In genomic region chr6:91473805-91474440, GRCm38 (mm10) we compare ENCODE assay signal across 7 mouse cellular contexts. TPM values are rescaled to one million over a fixed set of nuclear protein-coding genes. Genes with fewer than 3 reads are reported as not detected.
A peak's percentile ranks its signal among the peaks of the same experiment; 100 is the strongest.
DNase-seq lines count a peak whose midpoint lies in the region; ATAC-seq and TF ChIP-seq lines count a peak whose summit lies in the region.

No protein-coding gene starts in this region.

- H3K27me3 ChIP-seq in neural tube, embryonic 11.5 days (ENCODE audit: control insufficient read depth, insufficient read depth, low read length) = no peaks in the 10 kb centered on the region
- H3K27me3 ChIP-seq in embryonic facial prominence, embryonic 14.5 days (replicated peaks; ENCODE audit: control insufficient read depth, insufficient read depth, low read length) = no peaks in the 10 kb centered on the region
- H3K27me3 ChIP-seq in intestine, postnatal 0 days (replicated peaks; ENCODE audit: control insufficient read depth, insufficient read depth, low read length) = no peaks in the 10 kb centered on the region
- H3K27me3 ChIP-seq in midbrain, postnatal 0 days (ENCODE audit: insufficient read depth, low read length) = no peaks in the 10 kb centered on the region

- 0 out of 2 replicates have a peak overlapping the region, but pooled peaks have one; percentile 10 for H3K27ac ChIP-seq in neural tube, embryonic 11.5 days (ENCODE audit: low read depth, low read length)
- H3K27ac ChIP-seq in embryonic facial prominence, embryonic 14.5 days (replicated peaks; ENCODE audit: low read depth, low read length) = peak overlapping the region; percentile 71
- peak overlapping the region; percentile 71 for H3K27ac ChIP-seq in intestine, postnatal 0 days (ENCODE audit: low read depth, low read length)
- peak overlapping the region; percentile 47; the same call in 1 of the 2 replicates for H3K27ac ChIP-seq in midbrain, postnatal 0 days (ENCODE audit: low read depth, low read length)

- peaks cover 9% of the 10 kb centered on the region for H3K36me3 ChIP-seq in neural tube, embryonic 11.5 days (ENCODE audit: control insufficient read depth, insufficient read depth, low read length)
- peaks cover 29% of the 10 kb centered on the region for H3K36me3 ChIP-seq in embryonic facial prominence, embryonic 14.5 days (ENCODE audit: control insufficient read depth, insufficient read depth, low read length)
- peaks cover 18% of the 10 kb centered on the region for H3K36me3 ChIP-seq in intestine, postnatal 0 days (ENCODE audit: control insufficient read depth, insufficient read depth)
- peaks cover 13% of the 10 kb centered on the region for H3K36me3 ChIP-seq in midbrain, postnatal 0 days (ENCODE audit: insufficient read depth, low read length)

- peak; percentile 54; the same call in 1 of the 2 replicates for ATAC-seq in neural tube, embryonic 11.5 days (ENCODE audit: insufficient read depth, low FRiP score, low TSS enrichment)
- ATAC-seq in embryonic facial prominence, embryonic 14.5 days (ENCODE audit: low read depth) = peak; percentile 35
- ATAC-seq in intestine, postnatal 0 days = peak; percentile 16; the same call in 1 of the 2 replicates
- peak; percentile 38 for ATAC-seq in midbrain, postnatal 0 days (ENCODE audit: low FRiP score)

- H3K4me1 ChIP-seq in neural tube, embryonic 11.5 days (ENCODE audit: control insufficient read depth, insufficient read depth, low read length) = peaks cover 11% of the 10 kb centered on the region
- H3K4me1 ChIP-seq in embryonic facial prominence, embryonic 14.5 days (ENCODE audit: control insufficient read depth, insufficient read depth, low read length) = peaks cover 17% of the 10 kb centered on the region
- peaks cover 9% of the 10 kb centered on the region for H3K4me1 ChIP-seq in intestine, postnatal 0 days (replicated peaks; ENCODE audit: control insufficient read depth, insufficient read depth, low read length)
- peaks cover 13% of the 10 kb centered on the region for H3K4me1 ChIP-seq in midbrain, postnatal 0 days (ENCODE audit: insufficient read depth, low read length)

- peak overlapping the region; percentile 84 for H3K4me3 ChIP-seq in neural tube, embryonic 11.5 days (ENCODE audit: low read depth, low read length)
- peak overlapping the region; percentile 83 for H3K4me3 ChIP-seq in embryonic facial prominence, embryonic 14.5 days (ENCODE audit: low read depth, low read length)
- peak overlapping the region; percentile 78 for H3K4me3 ChIP-seq in intestine, postnatal 0 days (ENCODE audit: low read depth, low read length)
- peak overlapping the region; percentile 85 for H3K4me3 ChIP-seq in midbrain, postnatal 0 days (ENCODE audit: low read depth, low read length)

- H3K4me2 ChIP-seq in neural tube, embryonic 11.5 days (ENCODE audit: low read depth) = peak overlapping the region; percentile 86
- H3K4me2 ChIP-seq in embryonic facial prominence, embryonic 14.5 days (ENCODE audit: low read depth, low read length) = peak overlapping the region; percentile 71
- H3K4me2 ChIP-seq in intestine, postnatal 0 days (replicated peaks; ENCODE audit: low read depth) = peak overlapping the region; percentile 66
- H3K4me2 ChIP-seq in midbrain, postnatal 0 days (ENCODE audit: low read depth, low read length, poor library complexity, severe bottlenecking) = peak overlapping the region; percentile 83

- peak overlapping the region; percentile 80 for H3K9ac ChIP-seq in neural tube, embryonic 11.5 days (ENCODE audit: low read length)
- peak overlapping the region; percentile 82 for H3K9ac ChIP-seq in embryonic facial prominence, embryonic 14.5 days (ENCODE audit: low read depth, low read length)
- H3K9ac ChIP-seq in intestine, postnatal 0 days (ENCODE audit: low read depth, low read length) = peak overlapping the region; percentile 66
- H3K9ac ChIP-seq in midbrain, postnatal 0 days (replicated peaks; ENCODE audit: low read length, poor library complexity, severe bottlenecking) = peak overlapping the region; percentile 77

- WGBS in neural tube, embryonic 11.5 days = under 1% methylated on average over 27 of the region's 27 CpGs
- 2% methylated on average over 27 of the region's 27 CpGs for WGBS in embryonic facial prominence, embryonic 14.5 days
- WGBS in intestine, postnatal 0 days = under 1% methylated on average over 27 of the region's 27 CpGs
- WGBS in midbrain, postnatal 0 days = under 1% methylated on average over 27 of the region's 27 CpGs

- peak; percentile 13; the same call in 1 of the 2 replicates for TF ChIP-seq CTCF in intestine, postnatal 0 days (IDR thresholded peaks at IDR 0.05; ENCODE audit: low read depth)
- TF ChIP-seq CTCF in midbrain, postnatal 0 days (IDR thresholded peaks at IDR 0.05) = no peak

- no peaks in the 10 kb centered on the region for H3K9me3 ChIP-seq in neural tube, embryonic 11.5 days (ENCODE audit: control insufficient read depth, low read length)
- H3K9me3 ChIP-seq in embryonic facial prominence, embryonic 14.5 days (ENCODE audit: control insufficient read depth, low read length) = no peaks in the 10 kb centered on the region
- no peaks in the 10 kb centered on the region for H3K9me3 ChIP-seq in intestine, postnatal 0 days (ENCODE audit: control insufficient read depth)
- no peaks in the 10 kb centered on the region for H3K9me3 ChIP-seq in midbrain, postnatal 0 days (ENCODE audit: low read length)

- no peak for DNase-seq in neural tube, embryonic 11.5 days (ENCODE audit: low spot score)
- DNase-seq in neural tube, embryonic 10.5 days (ENCODE audit: extremely low spot score, low spot score) = no peak
- peak; percentile 50 for DNase-seq in embryonic facial prominence, embryonic 14.5 days (ENCODE audit: low spot score)
- DNase-seq in midbrain, postnatal 0 days (ENCODE audit: low spot score) = no peak
- DNase-seq in urinary bladder, postnatal 25 days (ENCODE audit: low spot score) = no peak
- DNase-seq in thymus, adult 18-20 months = no peak

RNA-seq across cellular contexts. Expression of gene Tmem43, which starts 0.4 kb away (rescaled TPM):
- 56.8 and 60.9 TPM in 2 replicates for polyA plus RNA-seq in neural tube, embryonic 11.5 days (2014; fragmentation: Nextera tagmentation; extraction: Ambion mirVana)
- 68.2 and 69.5 TPM in 2 replicates for polyA plus RNA-seq in embryonic facial prominence, embryonic 14.5 days (2014; fragmentation: Nextera tagmentation; extraction: Ambion mirVana)
- polyA plus RNA-seq in intestine, postnatal 0 days (2015; fragmentation: Nextera tagmentation; extraction: Ambion mirVana) = 22.0 and 22.4 TPM in 2 replicates
- total RNA-seq in midbrain, postnatal 0 days (2014; rRNA removed) = 90.0 and 90.2 TPM in 2 replicates
- polyA plus RNA-seq in midbrain, postnatal 0 days (2015; fragmentation: Nextera tagmentation; extraction: Ambion mirVana) = 57.2 and 58.7 TPM in 2 replicates

RNA-seq across cellular contexts. Expression of gene Chchd4, which starts 0.6 kb away (rescaled TPM):
- 26.6 and 26.8 TPM in 2 replicates for polyA plus RNA-seq in neural tube, embryonic 11.5 days (2014; fragmentation: Nextera tagmentation; extraction: Ambion mirVana)
- 22.7 and 24.8 TPM in 2 replicates for polyA plus RNA-seq in embryonic facial prominence, embryonic 14.5 days (2014; fragmentation: Nextera tagmentation; extraction: Ambion mirVana)
- polyA plus RNA-seq in intestine, postnatal 0 days (2015; fragmentation: Nextera tagmentation; extraction: Ambion mirVana) = 25.5 and 27.0 TPM in 2 replicates
- 17.8 and 20.8 TPM in 2 replicates for total RNA-seq in midbrain, postnatal 0 days (2014; rRNA removed)
- polyA plus RNA-seq in midbrain, postnatal 0 days (2015; fragmentation: Nextera tagmentation; extraction: Ambion mirVana) = 36.2 and 38.2 TPM in 2 replicates

RNA-seq across cellular contexts. Expression of gene Xpc, which starts 41.8 kb away (rescaled TPM):
- 22.2 and 23.9 TPM in 2 replicates for polyA plus RNA-seq in neural tube, embryonic 11.5 days (2014; fragmentation: Nextera tagmentation; extraction: Ambion mirVana)
- polyA plus RNA-seq in embryonic facial prominence, embryonic 14.5 days (2014; fragmentation: Nextera tagmentation; extraction: Ambion mirVana) = 12.4 and 15.6 TPM in 2 replicates
- 9.1 and 10.2 TPM in 2 replicates for polyA plus RNA-seq in intestine, postnatal 0 days (2015; fragmentation: Nextera tagmentation; extraction: Ambion mirVana)
- total RNA-seq in midbrain, postnatal 0 days (2014; rRNA removed) = 12.3 and 16.3 TPM in 2 replicates
- 14.3 and 14.7 TPM in 2 replicates for polyA plus RNA-seq in midbrain, postnatal 0 days (2015; fragmentation: Nextera tagmentation; extraction: Ambion mirVana)

RNA-seq across cellular contexts. Expression of gene Lsm3, which starts 41.8 kb away (rescaled TPM):
- polyA plus RNA-seq in neural tube, embryonic 11.5 days (2014; fragmentation: Nextera tagmentation; extraction: Ambion mirVana) = 292 and 313 TPM in 2 replicates
- polyA plus RNA-seq in embryonic facial prominence, embryonic 14.5 days (2014; fragmentation: Nextera tagmentation; extraction: Ambion mirVana) = 223 and 228 TPM in 2 replicates
- 133 and 139 TPM in 2 replicates for polyA plus RNA-seq in intestine, postnatal 0 days (2015; fragmentation: Nextera tagmentation; extraction: Ambion mirVana)
- 38.6 and 53.8 TPM in 2 replicates for total RNA-seq in midbrain, postnatal 0 days (2014; rRNA removed)
- polyA plus RNA-seq in midbrain, postnatal 0 days (2015; fragmentation: Nextera tagmentation; extraction: Ambion mirVana) = 169 and 170 TPM in 2 replicates

Comparison
In these comparisons a context has a peak if more than half of its experiments do, and no peak if none do; other contexts are left out.
1. H3K27ac ChIP-seq: peak in every context shown above with its lines; median percentile 71 in embryonic facial prominence, embryonic 14.5 days; 71 in intestine, postnatal 0 days; 47 in midbrain, postnatal 0 days; 10 in neural tube, embryonic 11.5 days.